Mouse (Mus musculus): ENCODE measurements around the gene Vmn1r142. TPM values are rescaled to one million over a fixed set of nuclear protein-coding genes. Genes with fewer than 3 reads are reported as not detected.
"Not testable (repeated sequence)": the region's sequence is repeated elsewhere in the genome, so short reads cannot be mapped to it uniquely, and the experiment has no call there.

Vmn1r142 gene
- polyA plus RNA-seq (2012; rRNA removed): not detected in 2 replicates

- not testable (repeated sequence) for H3K36me3 ChIP-seq (ENCODE audit: control insufficient read depth, insufficient read depth, low read length); H3K27ac ChIP-seq (ENCODE audit: control insufficient read depth, insufficient read depth, low read depth, low read length); H3K4me1 ChIP-seq (ENCODE audit: control insufficient read depth, insufficient read depth, low read length); H3K27me3 ChIP-seq (ENCODE audit: control insufficient read depth, insufficient read depth, low read length); H3K4me3 ChIP-seq (ENCODE audit: control insufficient read depth, low read depth, low read length)
Measured at GRCm38 (mm10) chr7:22163935-22164334, at the start of gene Vmn1r142. Vmn1r142 (minus strand) TSS chr7:22164035.

DNA sequence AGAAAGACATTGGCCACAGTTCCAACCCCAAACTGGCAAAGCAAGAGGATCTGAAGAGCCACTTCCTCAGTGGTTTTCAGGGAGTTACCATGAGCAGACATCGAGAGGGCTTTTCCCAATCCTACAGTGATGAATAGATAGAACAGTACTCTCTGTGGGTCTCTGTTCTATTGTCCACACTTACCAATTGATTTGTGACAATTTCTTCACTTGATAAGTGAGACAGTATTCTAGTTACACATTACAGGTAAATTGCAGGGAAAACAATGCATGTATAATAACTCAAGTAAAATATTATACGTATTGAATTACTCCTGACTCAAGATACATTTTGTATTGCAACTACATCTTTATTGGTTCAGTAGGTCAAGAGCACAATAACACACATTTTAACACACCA, 37.3 kb upstream of the Vmn1r142 start, which contains the start of gene Gm8653:
Gm8653 (minus strand) TSS at position 101 of the 400 bp plus-strand sequence.
- H3K27me3 ChIP-seq (ENCODE audit: control insufficient read depth, insufficient read depth, low read length); H3K4me3 ChIP-seq (ENCODE audit: control insufficient read depth, low read depth, low read length); H3K4me1 ChIP-seq (ENCODE audit: control insufficient read depth, insufficient read depth, low read length); H3K36me3 ChIP-seq (ENCODE audit: control insufficient read depth, insufficient read depth, low read length); H3K27ac ChIP-seq (ENCODE audit: control insufficient read depth, insufficient read depth, low read depth, low read length): not testable (repeated sequence)

DNA sequence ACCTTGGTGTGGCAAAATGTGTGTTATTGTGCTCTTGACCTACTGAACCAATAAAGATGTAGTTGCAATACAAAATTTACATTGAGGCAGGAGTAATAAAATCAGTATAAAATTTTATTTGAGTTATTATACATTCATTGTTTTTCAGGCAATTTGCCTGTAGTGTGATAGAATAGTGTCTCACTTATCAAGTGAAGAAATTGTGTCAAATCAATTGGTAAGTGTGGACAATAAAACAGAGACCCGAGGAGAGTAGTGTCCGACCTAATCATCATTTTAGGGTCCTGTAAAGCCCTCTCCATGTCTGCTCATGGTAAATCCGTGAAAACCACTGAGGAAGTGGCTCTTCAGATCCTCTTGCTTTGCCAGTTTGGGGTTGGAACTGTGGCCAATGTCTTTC, 25.2 kb upstream of the Vmn1r142 start, which contains the start of gene Vmn1r143:
Vmn1r143 (plus strand) TSS at position 301 of the 400 bp plus-strand sequence.
- H3K4me3 ChIP-seq (ENCODE audit: control insufficient read depth, low read depth, low read length); H3K4me1 ChIP-seq (ENCODE audit: control insufficient read depth, insufficient read depth, low read length); H3K27ac ChIP-seq (ENCODE audit: control insufficient read depth, insufficient read depth, low read depth, low read length); H3K27me3 ChIP-seq (ENCODE audit: control insufficient read depth, insufficient read depth, low read length); H3K36me3 ChIP-seq (ENCODE audit: control insufficient read depth, insufficient read depth, low read length): not testable (repeated sequence)

- not testable (repeated sequence) for H3K27me3 ChIP-seq (ENCODE audit: control insufficient read depth, insufficient read depth, low read length); H3K4me3 ChIP-seq (ENCODE audit: control insufficient read depth, low read depth, low read length)
Measured at GRCm38 (mm10) chr7:22134641-22135040, 29.2 kb downstream of the Vmn1r142 start, which contains the start of gene Gm10666. Gm10666 (minus strand) TSS chr7:22134741.

GRCm38 (mm10) chr7:22118145-22118544, 45.7 kb downstream of the Vmn1r142 start, which contains the start of gene Gm16451:
Gm16451 (minus strand) TSS chr7:22118245.
- not testable (repeated sequence) for H3K4me1 ChIP-seq (ENCODE audit: control insufficient read depth, insufficient read depth, low read length); H3K27me3 ChIP-seq (ENCODE audit: control insufficient read depth, insufficient read depth, low read length); H3K4me3 ChIP-seq (ENCODE audit: control insufficient read depth, low read depth, low read length); H3K27ac ChIP-seq (ENCODE audit: control insufficient read depth, insufficient read depth, low read depth, low read length); H3K36me3 ChIP-seq (ENCODE audit: control insufficient read depth, insufficient read depth, low read length)

More at GRCm38 (mm10) chr7:22134641-22135040, 29.2 kb downstream of the Vmn1r142 start, which contains the start of gene Gm10666:
- H3K36me3 ChIP-seq (ENCODE audit: control insufficient read depth, insufficient read depth, low read length); H3K4me1 ChIP-seq (ENCODE audit: control insufficient read depth, insufficient read depth, low read length); H3K27ac ChIP-seq (ENCODE audit: control insufficient read depth, insufficient read depth, low read depth, low read length): not testable (repeated sequence)

Other genes starting within 250 kb of the Vmn1r142 start
- not detected in 2 replicates for gene Gm5891, start 242.7 kb downstream of the Vmn1r142 start, polyA plus RNA-seq (2012; rRNA removed)
- gene Vmn1r137, start 169.4 kb downstream of the Vmn1r142 start, polyA plus RNA-seq (2012; rRNA removed): not detected in 2 replicates
- not detected in 2 replicates for gene Vmn1r138, start 135.1 kb downstream of the Vmn1r142 start, polyA plus RNA-seq (2012; rRNA removed)
- gene Gm6176, start 107.7 kb downstream of the Vmn1r142 start, polyA plus RNA-seq (2012; rRNA removed): not detected in 2 replicates
- not detected in 2 replicates for gene Vmn1r139, start 95.0 kb downstream of the Vmn1r142 start, polyA plus RNA-seq (2012; rRNA removed)
- gene Gm16451, start 45.8 kb downstream of the Vmn1r142 start, polyA plus RNA-seq (2012; rRNA removed): not detected in 2 replicates
- gene Gm10666, start 29.3 kb downstream of the Vmn1r142 start, polyA plus RNA-seq (2012; rRNA removed): not detected in 2 replicates
- not detected in 2 replicates for gene Vmn1r143, start 25.3 kb upstream of the Vmn1r142 start, polyA plus RNA-seq (2012; rRNA removed)
- not detected in 2 replicates for gene Gm8653, start 37.2 kb upstream of the Vmn1r142 start, polyA plus RNA-seq (2012; rRNA removed)
- gene Gm8453, start 65.4 kb upstream of the Vmn1r142 start, polyA plus RNA-seq (2012; rRNA removed): not detected in 2 replicates
- gene Gm4187, start 165.7 kb upstream of the Vmn1r142 start, polyA plus RNA-seq (2012; rRNA removed): not detected in 2 replicates
- not detected in 2 replicates for gene Gm8660, start 207.0 kb upstream of the Vmn1r142 start, polyA plus RNA-seq (2012; rRNA removed)
- gene Vmn1r148, start 249.5 kb upstream of the Vmn1r142 start, polyA plus RNA-seq (2012; rRNA removed): not detected in 2 replicates

Data from testis, adult 2 months (tissue).